Comparison of ENCODE assay signal across 7 mouse cellular contexts in the genomic region with DNA sequence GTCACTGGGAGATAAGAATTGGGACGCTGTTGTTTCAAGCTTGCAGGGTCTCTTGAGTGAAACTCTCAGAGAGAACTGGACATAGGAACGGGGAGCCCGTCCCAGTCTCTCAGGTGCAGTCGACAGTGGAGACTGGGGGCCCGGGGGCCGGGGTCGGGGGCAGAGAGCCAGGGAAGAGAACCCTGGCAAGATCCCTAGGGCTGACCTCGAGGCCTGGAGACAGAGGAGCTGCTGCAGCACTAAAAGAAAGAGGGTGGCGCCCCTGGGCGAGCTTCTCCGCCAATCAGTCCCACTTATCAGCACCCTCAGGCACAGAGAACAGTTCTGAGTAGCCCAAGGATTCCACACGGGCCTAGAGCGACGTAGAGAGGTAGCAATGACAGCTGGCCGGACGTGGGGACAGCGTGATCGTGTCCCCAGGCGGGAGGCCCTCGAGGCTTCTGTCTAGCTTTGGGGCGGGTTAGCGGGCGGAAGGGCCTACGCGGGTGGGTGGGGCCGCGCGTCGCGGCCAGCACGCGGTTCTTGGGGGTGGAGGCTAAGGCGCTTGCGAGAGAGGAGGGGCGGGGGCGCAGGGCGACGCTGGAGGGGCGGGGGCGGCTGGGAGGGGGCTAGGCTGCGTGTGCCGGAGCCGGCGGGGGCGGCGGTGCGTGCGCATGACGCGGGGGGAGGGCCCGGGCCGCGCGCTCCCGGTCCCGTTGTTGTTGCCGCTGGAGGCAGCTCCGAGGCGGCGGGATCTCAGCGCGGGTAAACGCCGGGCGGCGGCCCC. TPM values are rescaled to one million over a fixed set of nuclear protein-coding genes. Genes with fewer than 3 reads are reported as not detected.
DNase-seq lines count a peak whose midpoint lies in the region; ATAC-seq and TF ChIP-seq lines count a peak whose summit lies in the region.

No protein-coding gene starts in this region.

- no peaks in the 10 kb centered on the region for H3K9me3 ChIP-seq in midbrain, embryonic 10.5 days (replicated peaks)

- H3K27ac ChIP-seq in cortical plate, adult 2 months (ENCODE audit: insufficient read depth, low read length): peak overlapping the region; percentile 81; the same call in 1 of the 2 replicates
- H3K27ac ChIP-seq in midbrain, embryonic 10.5 days (replicated peaks): peak overlapping the region; percentile 95

- H3K4me1 ChIP-seq in cortical plate, adult 2 months (ENCODE audit: control insufficient read depth, insufficient read depth, low read length): peaks cover 17% of the 10 kb centered on the region
- peaks cover 65% of the 10 kb centered on the region for H3K4me1 ChIP-seq in midbrain, embryonic 10.5 days

- intact Hi-C loops in left cerebral cortex, postnatal 36 days (cut with DNase I): loop anchor here (1.0 kb wide), 1 partner anchor 26 kb away; no protein-coding TSS in a partner anchor

- peaks cover 16% of the 10 kb centered on the region for H3K36me3 ChIP-seq in midbrain, embryonic 10.5 days

- peak; percentile 53; the same call in 1 of the 2 replicates for TF ChIP-seq POLR2A in cortical plate, adult 2 months (IDR thresholded peaks at IDR 0.05; ENCODE audit: extremely low read depth, insufficient read depth, low read length)

- peak; percentile 71 for ATAC-seq in inflammation-experienced regulatory T-cells, adult 6 months

- peak; percentile 85 to 89 for DNase-seq in adrenal gland, adult 18-20 months (ENCODE audit: low spot score in 2 of 2)
- peak; percentile 87 for DNase-seq in gastrocnemius, postnatal 10 days
- DNase-seq in left cerebral cortex, postnatal 36 days (ENCODE audit: low spot score in 2 of 2): peak; percentile 84 to 91
- DNase-seq in midbrain, embryonic 10.5 days (ENCODE audit: low spot score): peak; percentile 89
- DNase-seq in right cerebral cortex, postnatal 4 days: peak; percentile 91

- no peak for TF ChIP-seq CTCF in cortical plate, adult 2 months (IDR thresholded peaks at IDR 0.05; ENCODE audit: extremely low read depth, insufficient read depth, low read length)

- peak overlapping the region; percentile 95 for H3K4me3 ChIP-seq in cortical plate, adult 2 months (ENCODE audit: insufficient read depth, low read length)
- H3K4me3 ChIP-seq in midbrain, embryonic 10.5 days: peak overlapping the region; percentile 85

- WGBS in midbrain, embryonic 10.5 days: 2% methylated on average over 60 of the region's 66 CpGs

- peaks cover 25% of the 10 kb centered on the region for H3K27me3 ChIP-seq in midbrain, embryonic 10.5 days (ENCODE audit: low read depth, poor library complexity, severe bottlenecking)

RNA-seq across cellular contexts. Expression of a gene that starts 0.5 kb away (rescaled TPM):
- total RNA-seq in adrenal gland, adult 18-20 months (2021): 10 to 100 TPM; 79.5 to 94.0 TPM
- 438 and 458 TPM in 2 replicates for polyA plus RNA-seq in cortical plate, adult 2 months (2012; rRNA removed)
- 10 to 100 TPM; 61.0 to 61.8 TPM for total RNA-seq in gastrocnemius, postnatal 10 days (2021)
- polyA plus RNA-seq in inflammation-experienced regulatory T-cells, adult 6 months (2017; shearing (Covaris generic)): 1 to 10 TPM; 5.4 to 9.7 (median 7.5) TPM
- total RNA-seq in left cerebral cortex, postnatal 36 days (2021): 100 to 1,000 TPM; 507 to 566 TPM
- polyA plus RNA-seq in midbrain, embryonic 10.5 days (2016; fragmentation: Nextera tagmentation; extraction: Ambion mirVana): 27.6 and 31.2 TPM in 2 replicates

RNA-seq across cellular contexts. Expression of a gene that starts 3.8 kb away (rescaled TPM):
- total RNA-seq in adrenal gland, adult 18-20 months (2021): 10 to 100 TPM; 11.7 to 13.2 TPM
- 48.7 and 49.0 TPM in 2 replicates for polyA plus RNA-seq in cortical plate, adult 2 months (2012; rRNA removed)
- total RNA-seq in gastrocnemius, postnatal 10 days (2021): 1 to 10 TPM; 9.0 to 9.9 TPM
- 10 to 100 TPM; 50.9 to 68.9 (median 59.0) TPM for polyA plus RNA-seq in inflammation-experienced regulatory T-cells, adult 6 months (2017; shearing (Covaris generic))
- total RNA-seq in left cerebral cortex, postnatal 36 days (2021): 10 to 100 TPM; 24.8 to 32.5 TPM
- polyA plus RNA-seq in midbrain, embryonic 10.5 days (2016; fragmentation: Nextera tagmentation; extraction: Ambion mirVana): 30.9 and 32.9 TPM in 2 replicates

RNA-seq across cellular contexts. Expression of a gene that starts 6.4 kb away (rescaled TPM):
- total RNA-seq in adrenal gland, adult 18-20 months (2021): 100 to 1,000 TPM in 1 of 2 experiments, 10 to 100 TPM in 1; 94.6 to 117 TPM
- 237 and 255 TPM in 2 replicates for polyA plus RNA-seq in cortical plate, adult 2 months (2012; rRNA removed)
- 100 to 1,000 TPM; 124 to 142 TPM for total RNA-seq in gastrocnemius, postnatal 10 days (2021)
- polyA plus RNA-seq in inflammation-experienced regulatory T-cells, adult 6 months (2017; shearing (Covaris generic)): 10 to 100 TPM; 32.1 to 63.3 (median 63.0) TPM
- 100 to 1,000 TPM; 131 to 133 TPM for total RNA-seq in left cerebral cortex, postnatal 36 days (2021)
- polyA plus RNA-seq in midbrain, embryonic 10.5 days (2016; fragmentation: Nextera tagmentation; extraction: Ambion mirVana): 107 and 113 TPM in 2 replicates

RNA-seq across cellular contexts. Expression of a gene that starts 27.8 kb away (rescaled TPM):
- 10 to 100 TPM; 49.3 to 62.3 TPM for total RNA-seq in adrenal gland, adult 18-20 months (2021)
- polyA plus RNA-seq in cortical plate, adult 2 months (2012; rRNA removed): 36.5 and 39.9 TPM in 2 replicates
- total RNA-seq in gastrocnemius, postnatal 10 days (2021): 10 to 100 TPM; 26.2 to 39.8 TPM
- polyA plus RNA-seq in inflammation-experienced regulatory T-cells, adult 6 months (2017; shearing (Covaris generic)): 10 to 100 TPM; 11.4 to 17.1 (median 12.4) TPM
- 10 to 100 TPM; 36.5 to 38.6 TPM for total RNA-seq in left cerebral cortex, postnatal 36 days (2021)
- 32.9 and 33.3 TPM in 2 replicates for polyA plus RNA-seq in midbrain, embryonic 10.5 days (2016; fragmentation: Nextera tagmentation; extraction: Ambion mirVana)

RNA-seq across cellular contexts. Expression of a gene that starts 28.1 kb away (rescaled TPM):
- 10 to 100 TPM; 42.4 to 47.5 TPM for total RNA-seq in adrenal gland, adult 18-20 months (2021)
- polyA plus RNA-seq in cortical plate, adult 2 months (2012; rRNA removed): 232 TPM in 2 replicates
- 10 to 100 TPM; 15.5 to 17.5 TPM for total RNA-seq in gastrocnemius, postnatal 10 days (2021)
- polyA plus RNA-seq in inflammation-experienced regulatory T-cells, adult 6 months (2017; shearing (Covaris generic)): 10 to 100 TPM; 47.6 to 66.2 (median 62.8) TPM
- total RNA-seq in left cerebral cortex, postnatal 36 days (2021): 100 to 1,000 TPM; 127 to 133 TPM
- 49.0 and 61.6 TPM in 2 replicates for polyA plus RNA-seq in midbrain, embryonic 10.5 days (2016; fragmentation: Nextera tagmentation; extraction: Ambion mirVana)

Comparison
In these comparisons a context has a peak if more than half of its experiments do, and no peak if none do; other contexts are left out.
1. Peak in every context shown above with its lines: DNase-seq, ATAC-seq, H3K4me3 ChIP-seq and H3K27ac ChIP-seq.
2. RNA of a gene that starts 0.5 kb away (total RNA-seq): 507 to 566 TPM in left cerebral cortex, postnatal 36 days; 79.5 to 94.0 TPM in adrenal gland, adult 18-20 months and 61.0 to 61.8 TPM in gastrocnemius, postnatal 10 days; every median in the first group is over 4 times any median in the second.